Mouse (Mus musculus) erythroid progenitor cell, adult 5-6 weeks (primary cell): ENCODE measurements around the gene Parm1. TPM values are rescaled to one million over a fixed set of nuclear protein-coding genes. Genes with fewer than 3 reads are reported as not detected.

Experiments
- ATAC-seq: replicated peaks from 2 replicates; pipeline ENCODE4 v1.8.0; 2016; ENCODE audit warnings: moderate number of reproducible peaks, mild to moderate bottlenecking, moderate TSS enrichment, inconsistent platforms; ENCODE audit not compliant: poor library complexity, low FRiP score, severe bottlenecking
- total RNA-seq, 2 experiments: library from RNA; stranded (forward) in 1 of 2; stranded (reverse) in 1 of 2; fragments of 150-400 nt in 1 of 2; fragments of 186-747, 209-891 nt in 1 of 2; gene quantifications; 2 replicates each; pipeline versions ENCODE4 v1.2.3 to v1.2.4; 2015 to 2017; ENCODE audit warnings: low replicate concordance in 2 of 2

Gene Parm1
- total RNA-seq, 2 experiments from 2014 or later = 0.61 TPM; not detected in 1

DNA sequence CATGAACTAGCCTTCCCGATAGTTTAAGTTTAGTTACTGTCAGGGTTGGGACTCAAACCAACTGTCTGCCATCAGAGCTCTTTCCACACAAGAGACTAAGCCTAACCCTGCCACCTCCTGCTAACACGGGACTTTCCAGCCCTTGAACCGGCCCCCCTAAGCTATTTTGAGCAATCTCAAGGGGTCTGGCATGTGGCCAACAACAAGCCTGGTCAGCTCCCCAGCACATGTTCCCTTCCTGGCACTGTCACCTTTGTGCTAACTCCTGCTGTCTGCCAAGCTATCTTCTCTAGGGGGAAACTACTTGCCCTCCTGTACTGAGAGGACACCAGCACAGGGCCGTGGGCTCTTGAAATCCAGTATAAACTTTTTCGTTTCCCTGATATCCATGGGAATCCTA is 112.1 kb downstream of the Parm1 start:
- no peak for ATAC-seq

DNA sequence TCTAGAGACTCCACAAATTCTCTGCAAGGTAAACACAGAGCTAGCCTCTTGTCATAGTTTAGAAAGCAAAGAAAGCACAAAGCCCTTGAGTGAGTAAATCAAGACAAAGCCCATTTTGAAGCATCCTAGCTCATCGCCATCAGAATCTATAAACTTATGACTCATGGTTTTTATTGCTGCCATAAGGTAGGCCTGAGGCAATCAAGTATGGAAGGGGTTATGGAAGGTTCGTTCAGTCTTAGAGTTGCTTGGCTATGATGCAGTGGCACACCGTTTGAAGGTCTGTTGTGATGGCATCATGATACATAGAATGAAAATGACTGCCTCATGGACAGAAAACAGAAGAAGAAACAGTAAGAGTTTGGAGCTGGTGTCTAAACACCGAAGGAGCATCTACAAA is 133.9 kb downstream of the Parm1 start:
- no peak for ATAC-seq

DNA sequence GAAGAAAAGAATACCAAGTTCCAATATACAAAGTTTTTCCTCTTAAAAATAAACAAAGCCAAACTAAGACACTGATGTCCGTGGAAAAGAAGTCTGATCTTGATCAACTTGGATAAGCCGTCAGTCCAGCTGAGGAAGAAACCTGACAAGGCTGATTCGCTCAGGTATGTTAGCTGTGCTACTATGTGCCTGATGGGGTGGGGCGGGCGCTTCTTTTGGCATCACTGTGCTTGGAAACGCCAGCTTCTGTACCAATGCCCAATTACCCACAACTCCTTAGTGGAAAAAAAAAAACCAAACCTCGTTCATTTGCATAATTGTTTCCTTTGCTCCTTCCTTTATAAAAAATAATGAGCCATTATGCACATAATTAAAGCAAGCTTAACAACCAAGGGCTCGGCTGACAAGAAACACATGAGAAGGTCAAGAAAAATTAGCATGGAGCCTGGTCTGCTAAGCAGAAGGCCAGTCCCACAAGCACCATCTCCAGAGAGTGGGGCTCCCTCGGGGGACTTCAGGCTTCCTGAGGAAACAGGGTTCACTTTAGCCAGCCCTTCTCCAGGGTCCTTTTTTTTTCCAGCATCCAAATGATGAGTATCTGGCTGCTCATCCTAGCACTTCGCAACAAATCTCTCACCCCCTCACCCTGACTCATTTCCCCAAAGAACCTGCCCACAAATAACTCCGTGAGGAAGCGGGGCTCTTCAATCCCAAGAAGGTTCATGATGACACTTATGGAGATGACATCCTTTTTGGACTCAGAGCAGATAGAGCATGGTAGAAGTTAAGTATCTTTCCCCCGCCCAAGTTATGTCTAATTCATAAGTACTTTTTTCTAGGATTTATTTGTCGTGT is 135.9 kb downstream of the Parm1 start:
- no peak for ATAC-seq

DNA sequence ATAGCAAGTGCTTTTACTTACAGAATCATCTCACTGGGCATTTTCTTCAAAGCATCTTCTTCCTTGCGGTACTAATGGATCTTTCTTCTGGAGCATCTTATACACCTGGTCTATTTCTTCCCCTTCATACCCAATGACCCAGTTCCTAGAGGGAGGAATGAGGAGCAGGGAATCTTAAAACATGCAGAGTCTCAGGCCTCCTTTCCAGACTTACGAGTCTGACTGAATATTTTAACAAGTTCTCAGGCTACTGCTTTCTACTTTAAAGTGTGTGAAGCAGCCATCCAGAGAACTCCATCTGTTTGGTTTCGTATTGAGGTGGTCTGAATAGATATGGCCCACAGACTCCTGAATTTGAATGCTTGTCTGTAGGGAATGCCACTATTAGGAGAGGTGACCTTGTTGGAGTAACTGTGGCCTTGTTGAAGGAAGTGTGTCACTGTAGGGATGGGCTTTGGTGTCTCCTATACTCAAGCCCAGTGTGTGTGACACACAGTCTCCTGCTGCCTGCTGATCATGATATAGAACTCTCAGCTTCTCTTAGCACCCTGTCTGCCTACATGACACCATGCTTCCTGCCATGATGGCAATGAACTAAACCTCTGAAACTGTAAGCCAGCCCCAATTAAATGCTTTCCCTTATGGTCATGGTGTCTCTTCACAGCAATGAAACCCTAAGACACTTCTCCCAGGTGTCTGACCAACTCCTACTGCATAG is 137.1 kb downstream of the Parm1 start:
- no peak for ATAC-seq

DNA sequence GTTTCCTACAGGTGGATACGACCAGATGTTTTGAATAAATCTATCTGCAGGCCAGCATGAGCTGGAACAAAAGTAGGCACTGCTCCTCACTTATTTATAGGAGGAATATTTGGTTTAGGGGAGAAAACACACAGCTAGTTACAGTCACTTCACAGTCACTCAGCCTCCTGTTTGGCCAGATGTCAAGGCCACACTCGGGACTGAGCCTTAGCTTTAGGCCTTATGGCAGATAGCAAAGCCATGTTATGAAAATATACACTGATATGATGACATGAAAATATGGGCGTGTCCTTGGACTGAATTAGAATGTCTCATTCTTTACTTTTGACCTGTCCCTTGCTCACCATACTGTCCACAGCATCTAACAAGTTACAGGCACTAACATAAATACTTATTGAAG is 137.8 kb downstream of the Parm1 start:
- ATAC-seq = no peak

DNA sequence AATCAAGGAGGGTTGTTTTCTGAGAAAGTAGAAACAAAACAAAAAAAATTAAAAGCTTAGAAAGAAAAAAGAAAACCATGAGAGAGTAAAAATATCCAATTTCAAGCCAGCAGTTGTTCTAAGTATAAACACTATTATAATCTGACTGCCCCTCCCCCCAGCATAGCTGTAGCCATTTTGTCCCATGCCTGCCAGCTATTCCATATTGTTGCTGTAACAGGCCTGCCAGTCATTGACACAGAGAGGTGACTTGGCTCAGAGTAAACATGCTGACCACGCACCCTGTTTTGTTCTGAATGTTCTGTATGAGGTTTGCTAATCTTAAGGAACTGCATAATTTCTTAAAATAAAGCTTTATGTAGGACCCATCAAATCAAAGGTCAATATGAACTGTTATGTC is 145.3 kb downstream of the Parm1 start:
- ATAC-seq = no peak

DNA sequence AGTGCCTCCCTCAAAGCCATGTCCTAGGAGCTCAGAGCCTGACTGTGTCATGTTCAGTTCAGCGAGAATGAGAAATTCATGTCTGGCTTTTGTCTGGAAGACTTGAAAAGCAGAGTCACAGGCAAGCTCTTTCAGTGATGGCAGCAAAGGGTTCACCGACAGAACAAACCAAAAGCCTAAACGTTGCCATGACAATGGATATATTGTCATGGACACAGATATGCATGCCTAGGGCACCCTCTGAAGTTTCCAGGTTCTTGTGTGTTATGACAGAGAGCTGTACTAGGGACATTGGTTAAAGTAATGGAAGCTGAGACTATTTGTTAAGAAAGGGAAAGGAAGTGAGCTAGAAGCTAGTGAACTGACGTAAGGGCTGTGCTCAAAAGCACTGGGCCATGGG is 149.7 kb downstream of the Parm1 start:
- no peak for ATAC-seq

DNA sequence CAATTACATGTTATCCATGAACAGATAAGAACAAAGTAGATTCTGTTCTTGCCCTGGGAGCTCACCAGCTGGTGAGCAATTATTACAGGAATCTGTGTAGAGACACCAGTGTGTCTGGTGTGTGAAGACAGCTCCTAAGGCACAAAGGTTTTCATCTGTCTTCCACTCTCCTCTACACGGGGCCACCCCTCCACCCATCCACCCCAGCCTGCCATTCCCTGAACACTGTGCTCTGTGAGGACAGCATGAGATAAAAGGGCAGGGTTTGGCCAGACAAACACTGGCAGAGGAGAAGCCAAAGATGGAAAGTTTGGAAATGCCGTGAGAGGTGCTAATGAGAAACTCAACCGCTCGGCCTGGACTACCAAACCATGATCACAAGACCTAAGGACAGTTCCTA is 151.8 kb downstream of the Parm1 start:
- no peak for ATAC-seq

Other genes starting within 250 kb of the Parm1 start
- gene Btc, start 114.6 kb upstream of the Parm1 start, total RNA-seq (2015; ENCODE audit: low replicate concordance) = not detected in 2 replicates
- not detected in 2 replicates for gene Btc, start 114.6 kb upstream of the Parm1 start, total RNA-seq (2017; ENCODE audit: low replicate concordance)